In genomic region chr5:147913241-147913842, GRCm38 (mm10) we compare ENCODE assay signal across 10 mouse cellular contexts. TPM values are rescaled to one million over a fixed set of nuclear protein-coding genes. Genes with fewer than 3 reads are reported as not detected.
DNase-seq lines count a peak whose midpoint lies in the region; ATAC-seq and TF ChIP-seq lines count a peak whose summit lies in the region.
"Had no signal": no experiment of that assay in that cellular context is flagged by ENCODE, and none has a peak within 500 bp of the region (broad histone marks: within the 10 kb centered on the region; RNA-seq: fewer than 3 reads in every experiment).

No protein-coding gene starts in this region.

- H3K9ac ChIP-seq in ES-Bruce4 (ENCODE audit: low read depth, poor library complexity, severe bottlenecking): no peak overlapping the region
- H3K9ac ChIP-seq in kidney, embryonic 14.5 days (ENCODE audit: low read depth, low read length): no peak overlapping the region; the same call in 1 of the 2 replicates
- 0 out of 2 replicates have a peak overlapping the region, but pooled peaks have one; percentile 13 for H3K9ac ChIP-seq in lung, embryonic 15.5 days

- no peaks in the 10 kb centered on the region for H3K27me3 ChIP-seq in ES-Bruce4 (ENCODE audit: control insufficient read depth, insufficient read depth, low read length, poor library complexity, severe bottlenecking)
- no peaks in the 10 kb centered on the region for H3K27me3 ChIP-seq in kidney, embryonic 14.5 days (ENCODE audit: control insufficient read depth, insufficient read depth, low read length)
- no peaks in the 10 kb centered on the region for H3K27me3 ChIP-seq in lung, embryonic 15.5 days
- H3K27me3 ChIP-seq: megakaryocyte, embryonic 14.5 days had no signal

- TF ChIP-seq POLR2A in ES-Bruce4 (IDR thresholded peaks at IDR 0.05; ENCODE audit: insufficient read depth, low read length): no peak

- ATAC-seq in kidney, embryonic 14.5 days (ENCODE audit: low FRiP score, low TSS enrichment): peak; percentile 79
- peak; percentile 50 for ATAC-seq in lung, embryonic 15.5 days (ENCODE audit: borderline replicate concordance, extremely low read depth, low FRiP score, low TSS enrichment)

- WGBS in kidney, embryonic 14.5 days: 19% methylated on average over 14 of the region's 14 CpGs
- WGBS in lung, embryonic 15.5 days: 20% methylated on average over 14 of the region's 14 CpGs

- TF ChIP-seq CTCF in ES-Bruce4 (IDR thresholded peaks at IDR 0.05; ENCODE audit: low read depth, low read length): no peak

- no peaks in the 10 kb centered on the region for H3K9me3 ChIP-seq in ES-Bruce4 (replicated peaks; ENCODE audit: control insufficient read depth, insufficient read depth, low read length, poor library complexity, severe bottlenecking)
- no peaks in the 10 kb centered on the region for H3K9me3 ChIP-seq in kidney, embryonic 14.5 days (ENCODE audit: control insufficient read depth, low read length)
- H3K9me3 ChIP-seq in lung, embryonic 15.5 days: no peaks in the 10 kb centered on the region

- H3K4me1 ChIP-seq in ES-Bruce4 (ENCODE audit: control insufficient read depth, insufficient read depth, low read length): peaks cover 3% of the 10 kb centered on the region
- H3K4me1 ChIP-seq in kidney, embryonic 14.5 days (ENCODE audit: control insufficient read depth, insufficient read depth, low read length): 0 out of 2 replicates have a peak, but pooled peaks cover 6% of the 10 kb centered on the region
- peaks cover 10% of the 10 kb centered on the region for H3K4me1 ChIP-seq in lung, embryonic 15.5 days

- peak overlapping the region; percentile 24; the same call in 1 of the 2 replicates for H3K4me3 ChIP-seq in ES-Bruce4 (ENCODE audit: low read depth, low read length)
- H3K4me3 ChIP-seq in kidney, embryonic 14.5 days (ENCODE audit: low read length): no peak overlapping the region
- H3K4me3 ChIP-seq in lung, embryonic 15.5 days: no peak overlapping the region
- H3K4me3 ChIP-seq: megakaryocyte, embryonic 14.5 days had no signal

- H3K36me3 ChIP-seq in ES-Bruce4 (ENCODE audit: control insufficient read depth, insufficient read depth, low read length, poor library complexity, severe bottlenecking): no peaks in the 10 kb centered on the region
- no peaks in the 10 kb centered on the region for H3K36me3 ChIP-seq in kidney, embryonic 14.5 days (ENCODE audit: control insufficient read depth, insufficient read depth, low read length)
- no peaks in the 10 kb centered on the region for H3K36me3 ChIP-seq in lung, embryonic 15.5 days

- peak; percentile 93 for DNase-seq in R1 (ENCODE audit: low read depth, low spot score)
- DNase-seq in layer of hippocampus, postnatal 25 days (ENCODE audit: extremely low spot score in 1 of 2, low spot score in 1 of 2): no peak
- DNase-seq in gastrocnemius, postnatal 10 days: no peak
- DNase-seq in right cerebral cortex, postnatal 25 days: no peak
- DNase-seq: cerebellum, adult 11-12 months; gastrocnemius, postnatal 25 days had no signal

- H3K4me2 ChIP-seq in kidney, embryonic 14.5 days (replicated peaks; ENCODE audit: low read depth, low read length): 0 out of 2 replicates have a peak overlapping the region, but pooled peaks have one; percentile 13
- peak overlapping the region; percentile 30 for H3K4me2 ChIP-seq in lung, embryonic 15.5 days

- TF ChIP-seq EP300 in ES-Bruce4 (IDR thresholded peaks at IDR 0.05; ENCODE audit: insufficient read depth, low read depth, low read length): no peak

- H3K27ac ChIP-seq in ES-Bruce4 (ENCODE audit: insufficient read depth, low read length): no peak overlapping the region
- peak overlapping the region; percentile 27; the same call in 1 of the 2 replicates for H3K27ac ChIP-seq in kidney, embryonic 14.5 days (ENCODE audit: low read depth, low read length)
- peak overlapping the region; percentile 78 for H3K27ac ChIP-seq in lung, embryonic 15.5 days

RNA-seq across cellular contexts. Expression of gene Slc46a3, which starts 18.7 kb away (rescaled TPM):
- 2.5 and 3.9 TPM in 2 replicates for polyA plus RNA-seq in ES-Bruce4 (2011; ENCODE audit: insufficient read depth, insufficient read length, low read depth, missing spikeins)
- polyA plus RNA-seq in kidney, embryonic 14.5 days (2014; fragmentation: Nextera tagmentation; extraction: Ambion mirVana): 1.2 and 1.8 TPM in 2 replicates
- 3.8 and 5.1 TPM in 2 replicates for polyA plus RNA-seq in lung, embryonic 15.5 days (2015; fragmentation: Nextera tagmentation; extraction: Ambion mirVana)
- total RNA-seq in layer of hippocampus, postnatal 25 days (2021): 1 to 10 TPM; 5.8 to 7.0 TPM
- 1 to 10 TPM; 3.7 to 4.2 TPM for total RNA-seq in gastrocnemius, postnatal 10 days (2021)

RNA-seq across cellular contexts. Expression of gene Mtus2, which starts 43.8 kb away (rescaled TPM):
- 2.4 and 4.7 TPM in 2 replicates for polyA plus RNA-seq in ES-Bruce4 (2011; ENCODE audit: insufficient read depth, insufficient read length, low read depth, missing spikeins)
- polyA plus RNA-seq in kidney, embryonic 14.5 days (2014; fragmentation: Nextera tagmentation; extraction: Ambion mirVana): 2.3 and 3.3 TPM in 2 replicates
- 7.3 and 8.5 TPM in 2 replicates for polyA plus RNA-seq in lung, embryonic 15.5 days (2015; fragmentation: Nextera tagmentation; extraction: Ambion mirVana)
- 10 to 100 TPM; 30.0 to 35.6 TPM for total RNA-seq in layer of hippocampus, postnatal 25 days (2021)
- under 1 TPM; 0.49 to 0.77 TPM for total RNA-seq in gastrocnemius, postnatal 10 days (2021)

RNA-seq across cellular contexts. Expression of gene Pomp, which starts 53.1 kb away (rescaled TPM):
- polyA plus RNA-seq in ES-Bruce4 (2011; ENCODE audit: insufficient read depth, insufficient read length, low read depth, missing spikeins): 249 and 270 TPM in 2 replicates
- polyA plus RNA-seq in kidney, embryonic 14.5 days (2014; fragmentation: Nextera tagmentation; extraction: Ambion mirVana): 495 and 603 TPM in 2 replicates
- 487 and 547 TPM in 2 replicates for polyA plus RNA-seq in lung, embryonic 15.5 days (2015; fragmentation: Nextera tagmentation; extraction: Ambion mirVana)
- total RNA-seq in layer of hippocampus, postnatal 25 days (2021): 100 to 1,000 TPM; 133 to 160 TPM
- total RNA-seq in gastrocnemius, postnatal 10 days (2021): 100 to 1,000 TPM; 139 to 152 TPM
